Mouse (Mus musculus) E14TG2a.4 (cell line): ENCODE data around the gene D930020B18Rik.
A peak's percentile ranks its signal among the peaks of the same experiment; 100 is the strongest.

Experiments used
- H3K27me3 ChIP-seq: 2 replicates; pipeline ENCODE4 v1.6.1; 2014; ENCODE audit warnings: low read length, control low read depth; ENCODE audit not compliant: insufficient read depth
- H3K36me3 ChIP-seq: 2 replicates; pipeline ENCODE4 v1.6.1; 2014; ENCODE audit warnings: low read length, control low read depth; ENCODE audit not compliant: insufficient read depth
- H3K4me1 ChIP-seq: replicated peaks from 2 replicates; pipeline ENCODE4 v1.6.1; 2014; ENCODE audit warnings: low read depth, low read length, control low read depth
- H3K4me3 ChIP-seq: replicated peaks from 2 replicates; pipeline ENCODE4 v1.5.1; 2014; ENCODE audit warnings: mild to moderate bottlenecking, low read length
- H3K9me3 ChIP-seq: 2 replicates; pipeline ENCODE4 v1.6.1; 2014; ENCODE audit warnings: low read length, control low read depth
- CTCF ChIP-seq: conservative IDR thresholded peaks from 2 replicates; pipeline ENCODE4 v1.5.1; 2014; ENCODE audit warnings: low read length
- NANOG ChIP-seq: IDR thresholded peaks from 2 replicates; pipeline ENCODE4 v1.6.1; 2014; ENCODE audit warnings: borderline replicate concordance, low read length, mixed read lengths
- POU5F1 ChIP-seq: IDR thresholded peaks from 2 replicates; pipeline ENCODE4 v1.6.1; 2014; ENCODE audit warnings: low read length, borderline replicate concordance

Gene D930020B18Rik

GRCm38 (mm10) chr10:121682539-121682938, 41.2 kb downstream of the D930020B18Rik start:
- H3K9me3 ChIP-seq, result no peaks in the 10 kb centered on the region
- no peak overlapping the region for H3K4me3 ChIP-seq
- TF ChIP-seq CTCF, result no peak
- no peak for TF ChIP-seq NANOG
- no peak for TF ChIP-seq POU5F1
- no peaks in the 10 kb centered on the region for H3K27me3 ChIP-seq
- H3K36me3 ChIP-seq, result no peaks in the 10 kb centered on the region
- peaks cover 5% of the 10 kb centered on the region; the same call in 1 of the 2 replicates for H3K4me1 ChIP-seq

DNA sequence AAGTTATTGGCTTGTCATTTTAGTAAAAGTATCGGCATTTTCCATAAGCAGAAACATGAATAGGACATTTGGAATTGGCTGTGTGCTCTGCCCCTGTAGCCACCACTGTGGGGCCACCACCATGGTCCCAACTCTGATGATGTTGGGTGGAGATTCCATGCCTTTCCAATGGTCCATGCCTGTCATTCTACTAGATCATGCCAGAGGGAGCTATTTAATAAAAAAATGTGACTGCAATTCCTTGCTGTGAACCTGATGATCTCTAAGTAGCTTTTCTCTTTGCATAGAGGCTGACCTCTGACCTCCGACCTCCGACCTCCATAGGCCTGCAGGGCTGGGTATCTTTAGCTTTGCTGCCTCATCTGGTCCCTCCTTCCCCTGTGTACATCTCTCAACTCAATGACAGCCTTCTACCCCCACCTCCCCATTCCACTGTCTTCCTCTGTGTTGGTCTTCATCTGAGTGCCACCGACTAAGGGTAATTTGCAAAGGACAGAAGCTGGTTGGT, 44.8 kb downstream of the D930020B18Rik start:
- H3K4me1 ChIP-seq, result peaks cover 25% of the 10 kb centered on the region
- H3K36me3 ChIP-seq, result no peaks in the 10 kb centered on the region
- TF ChIP-seq NANOG, result no peak
- TF ChIP-seq CTCF, result peak; percentile 10; the same call in 1 of the 2 replicates

GRCm38 (mm10) chr10:121687511-121687910, 46.1 kb downstream of the D930020B18Rik start:
- H3K27me3 ChIP-seq, result 0 out of 2 replicates have a peak, but pooled peaks cover 3% of the 10 kb centered on the region
- peaks cover 37% of the 10 kb centered on the region for H3K4me1 ChIP-seq
- TF ChIP-seq CTCF (no peak; the same call in 1 of the 2 replicates), POU5F1 (no peak), NANOG (no peak)
- no peaks in the 10 kb centered on the region for H3K36me3 ChIP-seq
- H3K4me3 ChIP-seq, result no peak overlapping the region
- H3K9me3 ChIP-seq, result no peaks in the 10 kb centered on the region

More for the DNA sequence above, 44.8 kb downstream of the D930020B18Rik start:
- H3K4me3 ChIP-seq, result no peak overlapping the region
- H3K27me3 ChIP-seq, result no peaks in the 10 kb centered on the region
- no peaks in the 10 kb centered on the region for H3K9me3 ChIP-seq

DNA sequence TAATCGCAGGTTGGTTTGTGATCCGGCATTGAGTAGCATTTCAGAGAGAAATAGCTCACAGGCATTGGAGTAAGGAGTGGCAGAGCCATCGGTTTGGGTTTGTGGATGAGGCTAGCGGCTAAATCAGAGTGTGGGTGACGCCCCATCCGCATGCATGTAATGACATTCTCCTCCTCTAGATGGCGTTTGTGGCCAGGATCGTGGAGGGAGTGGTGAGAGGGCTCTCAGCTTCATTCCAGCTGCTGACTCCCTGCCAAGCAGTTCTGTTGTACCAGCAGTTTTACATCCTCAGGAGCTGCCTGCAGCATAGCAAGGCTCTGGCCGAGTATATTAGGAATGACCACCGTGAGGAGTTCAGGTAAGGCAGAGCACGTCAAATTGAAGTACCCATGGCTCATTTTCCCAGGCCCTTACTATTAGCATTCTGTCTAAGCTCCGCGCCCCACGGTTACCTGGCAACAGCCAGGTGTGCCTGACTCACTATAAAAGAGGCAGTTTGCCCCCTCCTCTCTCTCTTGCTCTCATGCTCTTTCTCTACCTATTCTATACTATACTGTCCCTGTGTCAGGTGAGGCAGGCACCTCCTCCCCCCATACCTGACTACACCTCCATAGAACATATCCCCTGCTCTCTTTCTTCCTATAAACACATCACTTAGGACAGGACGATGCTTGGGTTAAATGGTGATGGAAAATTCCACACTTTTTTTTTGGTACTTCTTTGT, 48.4 kb downstream of the D930020B18Rik start:
- 0 out of 2 replicates have a peak, but pooled peaks cover 3% of the 10 kb centered on the region for H3K27me3 ChIP-seq
- H3K4me3 ChIP-seq, result 0 out of 2 replicates have a peak overlapping the region, but pooled peaks have one; percentile 17
- peaks cover 55% of the 10 kb centered on the region for H3K4me1 ChIP-seq
- H3K9me3 ChIP-seq, result peaks cover under 1% of the 10 kb centered on the region; the same call in 1 of the 2 replicates
- H3K36me3 ChIP-seq, result no peaks in the 10 kb centered on the region
- TF ChIP-seq CTCF (peak; percentile 94), NANOG (no peak)

GRCm38 (mm10) chr10:121692944-121693579, 51.7 kb downstream of the D930020B18Rik start:
- TF ChIP-seq NANOG, result no peak
- TF ChIP-seq POU5F1, result no peak
- Histone ChIP-seq H3K4me1 (peaks cover 60% of the 10 kb centered on the region), H3K9me3 (peaks cover 4% of the 10 kb centered on the region), H3K4me3 (peak overlapping the region; percentile 74), H3K27me3 (0 out of 2 replicates have a peak, but pooled peaks cover 3% of the 10 kb centered on the region), H3K36me3 (no peaks in the 10 kb centered on the region)

GRCm38 (mm10) chr10:121694567-121694966, 53.2 kb downstream of the D930020B18Rik start:
- H3K9me3 ChIP-seq, result peaks cover 4% of the 10 kb centered on the region
- H3K4me1 ChIP-seq, result peaks cover 50% of the 10 kb centered on the region
- 0 out of 2 replicates have a peak, but pooled peaks cover 3% of the 10 kb centered on the region for H3K27me3 ChIP-seq
- TF ChIP-seq CTCF (peak; percentile 30), POU5F1 (no peak)
- H3K36me3 ChIP-seq, result no peaks in the 10 kb centered on the region
- H3K4me3 ChIP-seq, result no peak overlapping the region

DNA sequence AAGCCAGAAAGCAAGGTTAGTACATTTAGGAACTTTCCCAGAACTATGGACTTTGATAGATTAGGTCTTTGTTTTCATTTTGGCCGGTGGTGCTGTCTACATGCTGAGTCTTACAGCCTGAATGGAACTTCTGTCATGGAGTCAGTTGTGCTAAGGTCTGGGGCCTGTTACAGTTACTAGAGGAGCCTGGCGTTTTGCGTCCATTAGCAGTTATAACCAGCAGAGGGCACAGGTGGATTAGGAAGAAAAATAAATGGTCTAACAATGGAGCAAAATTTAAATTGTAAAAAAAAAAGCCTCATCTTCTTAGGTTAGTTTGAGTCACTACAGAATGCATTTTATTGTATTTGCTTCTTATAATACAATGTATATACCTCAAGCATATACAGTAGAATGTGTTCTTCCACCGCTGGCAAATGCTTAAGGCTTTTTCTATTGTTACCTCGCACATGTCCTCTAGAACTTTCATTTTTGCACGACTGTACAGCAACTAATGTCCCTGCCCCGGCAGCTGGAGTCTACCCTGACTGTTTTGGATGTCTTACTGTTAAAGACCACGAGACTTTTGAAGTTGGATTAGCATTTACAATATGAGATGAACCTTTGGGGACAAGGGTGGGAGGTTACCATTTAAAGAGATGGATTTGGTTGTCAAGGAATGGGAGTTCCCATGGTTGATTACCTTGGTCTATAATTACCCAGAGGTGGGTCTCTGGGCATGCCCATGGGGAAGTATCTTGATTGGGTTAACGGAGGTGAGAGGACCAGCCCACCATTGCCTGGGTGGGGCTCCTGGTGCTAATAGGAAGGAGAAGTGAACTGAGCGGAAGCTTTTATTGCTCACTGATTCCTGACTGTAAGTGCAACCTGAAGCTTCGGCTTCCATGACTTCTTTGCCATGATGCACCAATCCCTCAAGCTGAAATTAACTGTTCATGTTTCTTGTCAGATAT, 60.2 kb downstream of the D930020B18Rik start:
- no peaks in the 10 kb centered on the region for H3K9me3 ChIP-seq
- no peaks in the 10 kb centered on the region for H3K27me3 ChIP-seq
- H3K4me1 ChIP-seq, result peaks cover 10% of the 10 kb centered on the region; the same call in 1 of the 2 replicates
- H3K36me3 ChIP-seq, result no peaks in the 10 kb centered on the region
- TF ChIP-seq POU5F1 (no peak), CTCF (peak; percentile 28)
- H3K4me3 ChIP-seq, result no peak overlapping the region

- Histone ChIP-seq H3K36me3 (no peaks in the 10 kb centered on the region), H3K4me1 (0 out of 2 replicates have a peak, but pooled peaks cover 2% of the 10 kb centered on the region), H3K4me3 (no peak overlapping the region), H3K27me3 (no peaks in the 10 kb centered on the region), H3K9me3 (no peaks in the 10 kb centered on the region)
- no peak for TF ChIP-seq CTCF
- no peak for TF ChIP-seq POU5F1
- TF ChIP-seq NANOG, result no peak
Measured at GRCm38 (mm10) chr10:121703619-121704018, 62.2 kb downstream of the D930020B18Rik start.
